Mouse (Mus musculus): Measurements from ENCODE around the gene Dpm3.

GRCm38 (mm10) chr3:89314340-89314739, 55.2 kb downstream of the Dpm3 start:
- TF ChIP-seq POLR2A (IDR thresholded peaks at IDR 0.05; ENCODE audit: extremely low read depth, insufficient read depth, low read length) (no peak), CTCF (IDR thresholded peaks at IDR 0.05; ENCODE audit: extremely low read depth, insufficient read depth, low read length) (no peak)
